Mouse (Mus musculus) common myeloid progenitor, adult 5-6 weeks (primary cell): ENCODE measurements around the gene Usp28. TPM values are rescaled to one million over a fixed set of nuclear protein-coding genes. Genes with fewer than 3 reads are reported as not detected.
A peak's percentile ranks its signal among the peaks of the same experiment; 100 is the strongest.
"Not testable (repeated sequence)": the region's sequence is repeated elsewhere in the genome, so short reads cannot be mapped to it uniquely, and the experiment has no call there.

Experiments used
- ATAC-seq: replicated peaks from 2 replicates; pipeline ENCODE4 v1.8.0; 2016; ENCODE audit warnings: low read depth, mild to moderate bottlenecking, moderate TSS enrichment, inconsistent platforms; ENCODE audit not compliant: poor library complexity, severe bottlenecking
- total RNA-seq: library from RNA; stranded (forward); fragments of 200-1000, 187-1606 nt; gene quantifications from 2 replicates; pipeline ENCODE4 v1.2.3, GENCODE M21; 2017

The Usp28 gene
- 10.3 and 17.2 TPM in 2 replicates for total RNA-seq

DNA sequence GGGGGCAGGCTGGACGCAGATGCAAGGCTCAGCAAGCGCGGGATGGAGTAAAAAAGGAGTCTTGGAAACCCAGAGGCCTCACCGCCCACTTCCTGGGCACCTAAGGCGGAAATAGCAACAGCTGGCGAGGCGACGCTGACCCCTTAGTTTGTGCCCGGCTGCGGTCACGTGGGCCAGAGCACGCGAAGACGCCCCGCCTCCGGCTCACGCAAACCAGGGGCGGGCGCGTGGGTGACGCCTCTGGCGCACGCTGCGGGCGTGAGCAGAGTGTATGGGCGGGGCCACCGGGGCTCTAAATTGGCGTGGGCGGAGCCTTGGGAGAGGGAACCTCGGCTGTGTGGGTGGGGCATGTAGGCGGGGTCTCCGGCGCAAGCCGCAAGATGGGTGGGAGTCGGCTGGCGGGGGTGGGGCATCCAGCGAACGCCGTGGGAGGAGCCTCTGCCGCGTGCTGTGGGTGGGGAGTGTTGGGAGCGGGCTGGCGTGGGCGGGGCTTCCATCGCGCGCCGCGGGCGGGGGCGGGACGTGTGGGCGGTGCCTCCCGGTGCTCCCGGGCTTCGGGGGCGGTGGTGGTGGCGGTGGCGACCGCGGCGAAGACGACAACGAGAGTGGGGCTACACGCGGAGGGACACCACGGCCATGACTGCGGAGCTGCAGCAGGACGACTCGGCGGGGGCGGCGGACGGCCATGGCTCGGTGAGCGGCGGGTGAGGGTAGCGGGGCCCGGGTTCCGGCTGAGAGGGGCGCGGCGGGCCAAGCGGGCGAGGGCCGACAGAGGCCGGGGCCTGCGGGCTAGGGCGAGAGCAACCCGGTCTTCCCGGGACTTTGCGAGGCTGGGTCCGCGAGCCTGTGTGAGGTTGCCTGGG, at the start of gene Usp28:
Gene Usp28, plus strand, starts transcription at position 531 of the 863 bp plus-strand sequence.
- peak; percentile 92 for ATAC-seq

DNA sequence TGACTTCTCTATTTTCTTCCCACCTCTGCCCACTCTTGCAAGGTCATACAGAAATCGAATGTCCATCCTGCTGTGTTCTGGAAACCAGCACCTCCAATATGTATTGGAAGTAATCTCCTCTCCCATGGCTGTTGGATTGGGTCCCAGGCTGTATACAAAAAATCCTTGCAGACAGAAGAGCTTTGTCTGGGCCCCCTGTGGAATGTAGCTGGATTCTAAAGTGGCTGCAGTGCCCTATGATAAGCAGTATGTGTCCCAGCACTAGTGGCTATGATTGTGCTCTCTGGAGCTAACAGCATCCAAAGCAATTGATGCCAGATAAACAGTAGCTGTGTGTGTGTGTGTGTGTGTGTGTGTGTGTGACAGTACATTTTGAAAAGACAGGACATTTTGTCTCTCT, 42.8 kb upstream of the Usp28 start:
- no peak for ATAC-seq

- no peak for ATAC-seq
Measured at GRCm38 (mm10) chr9:48947565-48947964, 37.6 kb upstream of the Usp28 start.

GRCm38 (mm10) chr9:48961314-48961713, 23.9 kb upstream of the Usp28 start:
- no peak for ATAC-seq

DNA sequence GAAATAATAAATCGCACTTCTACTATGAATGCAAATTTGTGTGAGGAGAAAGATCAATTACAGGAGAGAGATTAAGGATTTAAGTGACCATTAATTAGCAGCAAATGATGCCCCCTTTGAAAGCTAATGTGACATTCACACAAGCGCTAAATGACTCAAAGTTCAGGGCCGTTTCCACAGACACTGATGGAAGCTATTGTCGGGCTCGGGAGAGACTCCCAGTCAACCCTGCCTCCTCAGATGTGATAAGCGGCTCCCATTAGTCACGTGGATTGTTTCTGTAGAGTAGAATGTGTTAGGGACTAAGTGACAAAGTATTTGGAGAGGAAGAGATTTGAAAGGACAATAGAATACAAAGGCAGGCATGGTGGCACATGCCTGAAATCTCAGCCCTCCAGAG, 23.0 kb upstream of the Usp28 start:
- ATAC-seq: no peak

GRCm38 (mm10) chr9:48964587-48965040, 20.6 kb upstream of the Usp28 start, which contains the start of gene Htr3b:
TSS of gene Htr3b (minus strand) at chr9:48964990.
- ATAC-seq: peak; percentile 58; the same call in 1 of the 2 replicates

DNA sequence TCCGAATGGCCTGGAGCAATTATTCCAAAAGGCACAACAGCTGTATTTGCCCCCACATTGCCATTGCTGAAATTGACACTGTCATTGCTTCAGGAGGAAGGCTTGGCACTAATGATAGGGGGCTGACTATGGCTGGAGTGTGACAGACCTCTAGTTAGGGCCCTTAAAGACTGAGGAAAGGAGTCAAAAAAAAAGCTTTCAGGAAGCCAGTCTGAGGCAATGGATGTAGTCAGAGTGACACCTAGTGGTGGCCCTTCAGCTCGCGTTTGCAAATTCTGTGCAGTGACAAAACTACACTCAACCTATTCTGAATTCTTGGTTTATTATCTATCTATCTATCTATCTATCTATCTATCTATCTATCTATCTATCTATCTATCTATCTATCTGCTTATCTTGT, 12.7 kb upstream of the Usp28 start:
- ATAC-seq: 0 out of 2 replicates have a peak, but pooled peaks have one; percentile 39

GRCm38 (mm10) chr9:48976661-48977355, 8.4 kb upstream of the Usp28 start:
- ATAC-seq: no peak

- ATAC-seq: no peak
Measured at GRCm38 (mm10) chr9:48980371-48980770, 4.8 kb upstream of the Usp28 start.

- ATAC-seq: no peak
Measured at GRCm38 (mm10) chr9:48980781-48981180, 4.4 kb upstream of the Usp28 start.

GRCm38 (mm10) chr9:48981827-48982226, 3.3 kb upstream of the Usp28 start:
- no peak for ATAC-seq

DNA sequence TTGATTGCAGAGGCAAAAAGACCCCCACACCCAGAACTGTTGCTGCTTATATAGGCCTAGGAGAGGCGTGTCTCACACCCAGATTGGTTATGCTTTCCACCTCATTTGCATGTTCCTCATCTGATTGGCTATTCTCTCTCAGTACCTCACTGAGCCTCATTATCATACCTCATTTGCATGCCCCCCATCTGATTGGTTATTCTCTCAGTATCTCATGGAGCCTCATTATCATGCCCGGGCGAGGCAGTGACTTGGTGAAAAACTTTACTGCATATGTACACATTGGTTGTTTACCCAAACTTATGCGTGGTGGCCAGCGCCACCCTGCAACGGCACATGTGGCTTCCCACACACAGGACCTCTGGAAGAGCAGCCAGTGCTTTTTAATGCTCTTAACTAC, 1.4 kb upstream of the Usp28 start:
- ATAC-seq: not testable (repeated sequence)

DNA sequence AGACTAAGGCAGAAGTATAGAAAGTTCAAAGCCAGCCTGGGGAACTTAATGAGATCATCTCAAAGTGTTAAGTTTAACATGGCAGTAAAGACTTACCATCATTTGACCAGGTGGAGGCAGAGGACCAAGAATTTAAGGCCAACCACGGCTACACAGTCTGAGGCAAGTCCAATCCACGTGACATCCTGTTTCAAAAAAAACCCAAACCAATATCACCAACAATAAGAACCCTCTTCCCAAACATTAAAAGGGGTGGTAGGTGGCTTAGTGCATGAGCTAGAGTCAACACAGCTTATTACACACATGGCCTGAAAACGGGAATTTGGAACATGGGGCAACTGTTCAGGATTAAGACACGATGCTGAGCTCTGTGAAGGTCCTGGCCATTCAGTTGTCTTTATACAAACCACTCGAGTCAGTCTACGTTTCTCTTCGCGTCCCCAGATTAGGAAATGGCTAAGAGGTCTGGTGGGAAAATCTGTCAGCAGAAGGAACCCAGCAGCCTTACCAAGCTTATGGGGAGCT, 793 bp upstream of the Usp28 start:
- 0 out of 2 replicates have a peak, but pooled peaks have one; percentile 3 for ATAC-seq

GRCm38 (mm10) chr9:48985708-48986088, 523 bp downstream of the Usp28 start:
- ATAC-seq: peak; percentile 2; the same call in 1 of the 2 replicates

DNA sequence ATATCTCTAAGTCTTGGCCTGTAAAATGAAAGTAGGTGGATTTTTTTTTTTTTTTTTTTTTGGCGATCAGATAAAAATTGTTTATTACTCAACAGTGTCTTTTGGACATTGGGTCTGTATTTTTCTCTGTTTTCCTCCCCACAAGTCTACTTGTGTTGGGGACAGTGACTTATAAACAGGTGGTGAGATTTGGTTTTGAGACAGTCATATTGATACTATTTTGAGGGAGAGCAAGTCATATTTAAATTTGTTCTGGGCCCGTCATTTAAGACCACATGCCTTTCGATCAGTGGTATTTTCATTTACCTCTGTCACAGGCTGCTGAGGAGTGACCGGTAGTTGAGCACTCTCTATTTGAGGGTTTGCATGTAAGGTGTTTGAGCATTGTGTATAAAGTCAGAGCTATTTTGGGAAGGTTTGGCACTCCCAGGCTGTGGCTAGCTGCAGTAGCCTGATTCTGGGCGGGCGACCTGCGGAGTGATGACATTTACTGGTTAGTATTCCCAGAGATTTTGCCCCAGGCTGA, 1.5 kb downstream of the Usp28 start:
- ATAC-seq: no peak

DNA sequence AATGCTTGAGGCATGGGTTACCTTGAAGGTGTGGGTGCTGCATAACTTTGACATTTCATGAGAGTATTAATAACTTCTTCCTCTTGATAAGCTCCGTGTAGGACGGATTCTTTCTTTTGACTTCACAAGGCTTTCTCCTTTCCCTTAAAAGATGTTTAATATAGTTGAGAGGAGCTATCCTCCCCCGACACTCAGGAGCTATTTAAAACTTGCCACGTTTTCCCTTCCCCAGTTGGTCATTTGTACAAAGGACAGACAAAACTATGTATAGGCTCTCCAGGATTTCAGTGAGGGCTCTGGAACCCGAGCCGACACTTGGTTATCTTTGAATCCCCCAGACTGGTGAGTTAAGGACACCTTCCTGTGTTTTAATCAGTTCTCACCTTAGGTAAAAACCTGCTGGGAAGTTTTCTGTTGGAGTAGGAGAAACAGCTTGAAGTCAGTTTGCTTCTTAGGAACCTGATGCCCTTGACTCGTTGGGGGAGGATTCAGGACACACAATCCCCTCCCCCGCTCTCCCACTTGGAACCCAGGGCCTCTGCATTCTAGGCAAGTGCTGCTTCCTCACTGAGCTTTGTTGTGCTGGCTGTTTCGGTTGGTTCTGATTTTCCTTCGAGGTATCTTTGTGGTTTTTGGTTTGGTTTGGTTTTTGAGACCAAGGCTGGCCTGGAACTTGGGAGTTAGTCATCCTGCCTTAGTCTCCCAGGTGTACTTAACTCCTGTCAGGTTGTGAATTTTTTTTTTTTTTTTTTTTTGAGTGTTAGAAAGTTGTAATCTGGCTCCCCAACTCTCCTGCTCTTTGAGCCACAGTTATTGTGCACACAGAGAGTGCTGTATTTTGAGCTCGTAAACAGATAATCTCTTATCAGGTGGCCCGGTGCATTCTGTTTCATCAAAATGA, 2.3 kb downstream of the Usp28 start:
- ATAC-seq: no peak

- ATAC-seq: no peak
Measured at GRCm38 (mm10) chr9:48991671-48992070, 6.5 kb downstream of the Usp28 start.

- ATAC-seq: no peak
Measured at GRCm38 (mm10) chr9:48994779-48995178, 9.6 kb downstream of the Usp28 start.

GRCm38 (mm10) chr9:48995735-48996134, 10.6 kb downstream of the Usp28 start:
- ATAC-seq: no peak

- ATAC-seq: no peak
Measured at GRCm38 (mm10) chr9:48999256-48999655, 14.1 kb downstream of the Usp28 start.
